Mouse (Mus musculus): ENCODE measurements around the gene Trim25.
"Not testable (repeated sequence)": the region's sequence is repeated elsewhere in the genome, so short reads cannot be mapped to it uniquely, and the experiment has no call there.

Gene Trim25

DNA sequence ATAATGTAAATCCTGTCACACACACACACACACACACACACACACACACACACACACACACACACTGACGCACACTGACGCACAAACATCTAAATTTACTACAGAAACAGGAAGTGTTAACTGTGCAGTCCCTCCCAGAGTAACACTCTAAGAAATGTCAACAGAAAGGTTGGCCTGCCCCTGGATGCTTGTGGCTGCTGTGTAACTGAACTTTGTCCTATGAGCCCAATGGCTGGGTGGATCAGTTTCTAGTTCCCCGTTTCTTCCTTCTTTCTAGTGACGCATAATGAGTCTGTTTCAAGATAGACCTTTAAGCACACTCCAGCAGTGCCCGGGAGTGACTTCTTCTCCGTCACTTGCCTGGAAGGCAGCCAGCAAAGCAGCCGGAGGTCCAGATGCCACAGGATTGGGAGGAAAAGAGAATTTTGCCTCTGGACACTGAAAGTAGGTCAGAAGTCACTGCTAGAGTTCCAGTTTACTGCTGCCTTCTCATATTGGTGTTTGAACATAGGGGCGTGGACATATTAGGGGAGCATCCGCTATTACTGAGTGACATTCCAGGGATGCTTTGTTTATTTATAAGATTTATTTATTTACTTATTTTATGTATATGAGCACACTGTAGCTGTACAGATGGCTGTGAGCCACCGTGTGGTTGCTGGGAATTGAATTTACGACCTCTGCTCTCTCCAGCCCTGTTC is 25.2 kb downstream of the Trim25 start:
- peak; percentile 51 for DNase-seq (ENCODE audit: low spot score)

GRCm38 (mm10) chr11:89025603-89026002 is 26.4 kb downstream of the Trim25 start:
- no peak for DNase-seq (ENCODE audit: low spot score)

- DNase-seq (ENCODE audit: low spot score) = no peak
These were observed 26.9 kb downstream of the Trim25 start for GRCm38 (mm10) chr11:89026117-89026516.

GRCm38 (mm10) chr11:89027955-89028361 is 28.8 kb downstream of the Trim25 start:
- no peak for DNase-seq (ENCODE audit: low spot score)

DNA sequence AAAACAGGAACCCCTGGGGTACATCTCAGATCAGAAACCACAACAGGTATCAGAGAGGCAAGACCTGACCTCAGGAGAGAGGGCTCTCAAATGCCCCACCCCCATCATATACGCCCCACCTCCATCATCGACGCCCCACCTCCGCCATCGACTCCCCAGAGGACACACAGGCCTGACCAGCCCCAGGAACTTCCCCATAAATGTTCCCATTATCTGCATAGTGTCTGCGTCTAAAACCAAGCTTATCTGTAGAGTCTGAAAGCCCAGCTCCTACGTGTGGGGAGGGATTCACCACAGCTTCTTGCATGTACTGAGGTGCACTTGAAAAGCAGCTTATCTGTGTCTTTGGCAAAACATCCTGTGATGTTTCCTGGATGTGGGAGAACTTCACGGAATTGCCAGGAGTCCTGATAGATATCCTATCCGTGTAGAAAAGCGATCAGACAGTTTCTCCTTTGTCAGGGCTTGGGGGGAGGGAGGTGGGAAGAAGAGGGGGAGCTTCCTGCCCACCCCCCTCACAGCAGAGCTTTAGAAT is 29.8 kb downstream of the Trim25 start:
- no peak for DNase-seq (ENCODE audit: low spot score)

DNA sequence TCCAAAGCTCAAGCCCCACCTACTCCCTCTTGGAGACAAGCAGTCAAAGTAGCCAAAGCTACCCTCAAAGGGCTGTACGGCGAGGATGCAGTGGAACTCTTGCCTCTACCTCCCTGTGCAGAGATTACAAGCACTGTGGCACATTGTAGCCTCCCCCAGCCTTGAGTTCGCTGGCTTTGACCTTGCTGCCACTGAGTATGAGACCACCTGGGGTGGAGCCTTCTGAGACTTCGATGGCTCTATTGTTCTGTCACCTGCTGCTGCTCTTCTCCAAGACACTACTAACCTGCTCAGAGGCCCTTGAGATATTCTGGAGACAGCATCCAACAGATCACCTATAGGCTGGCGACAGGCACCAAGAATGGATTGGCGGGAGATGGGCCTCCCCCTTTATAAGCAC is 31.4 kb downstream of the Trim25 start:
- DNase-seq (ENCODE audit: low spot score) = no peak

GRCm38 (mm10) chr11:89031189-89031588 is 32.0 kb downstream of the Trim25 start:
- no peak for DNase-seq (ENCODE audit: low spot score)

GRCm38 (mm10) chr11:89034592-89034991 is 35.4 kb downstream of the Trim25 start:
- no peak for DNase-seq (ENCODE audit: low spot score)

- no peak for DNase-seq (ENCODE audit: low spot score)
These were observed 36.4 kb downstream of the Trim25 start for GRCm38 (mm10) chr11:89035552-89035951.

GRCm38 (mm10) chr11:89038496-89038895 is 39.3 kb downstream of the Trim25 start:
- DNase-seq (ENCODE audit: low spot score) = no peak

DNA sequence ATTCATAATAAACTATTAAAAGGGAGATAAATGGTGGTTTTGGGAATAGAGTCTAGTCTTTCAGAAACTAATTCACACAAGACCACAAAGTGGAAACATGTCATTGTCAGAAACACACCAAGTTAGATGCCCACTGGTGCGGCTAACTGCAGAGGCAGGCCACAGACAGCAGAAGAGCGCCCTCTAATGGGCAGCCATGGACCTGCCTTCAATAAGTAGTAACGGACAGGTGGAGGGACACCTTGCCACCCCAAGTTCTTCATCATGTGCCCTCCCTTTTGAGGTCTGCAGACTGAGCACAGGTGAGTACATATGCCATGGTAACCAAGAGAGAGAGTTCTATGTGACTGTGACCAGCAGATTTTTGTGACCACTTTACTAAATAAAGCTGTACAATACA is 40.1 kb downstream of the Trim25 start:
- peak; percentile 59 for DNase-seq (ENCODE audit: low spot score)

DNA sequence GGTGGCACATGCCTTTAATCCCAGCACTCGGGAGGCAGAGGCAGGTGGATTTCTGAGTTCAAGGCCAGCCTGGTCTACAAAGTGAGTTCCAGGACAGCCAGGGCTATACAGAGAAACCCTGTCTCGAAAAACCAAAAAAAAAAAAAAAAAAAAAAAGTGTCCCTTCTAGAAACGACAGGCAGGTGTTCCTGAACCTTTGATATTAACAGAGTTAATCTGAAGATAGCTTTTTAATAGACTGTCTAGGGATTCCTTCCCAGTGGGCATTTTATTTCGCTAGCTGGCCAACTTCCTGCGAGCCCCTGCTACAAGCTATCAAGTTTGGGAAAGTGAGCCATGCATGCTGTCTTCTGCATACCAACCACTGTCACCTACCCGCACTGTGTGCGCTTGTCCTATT is 41.9 kb downstream of the Trim25 start:
- DNase-seq (ENCODE audit: low spot score) = not testable (repeated sequence)

DNA sequence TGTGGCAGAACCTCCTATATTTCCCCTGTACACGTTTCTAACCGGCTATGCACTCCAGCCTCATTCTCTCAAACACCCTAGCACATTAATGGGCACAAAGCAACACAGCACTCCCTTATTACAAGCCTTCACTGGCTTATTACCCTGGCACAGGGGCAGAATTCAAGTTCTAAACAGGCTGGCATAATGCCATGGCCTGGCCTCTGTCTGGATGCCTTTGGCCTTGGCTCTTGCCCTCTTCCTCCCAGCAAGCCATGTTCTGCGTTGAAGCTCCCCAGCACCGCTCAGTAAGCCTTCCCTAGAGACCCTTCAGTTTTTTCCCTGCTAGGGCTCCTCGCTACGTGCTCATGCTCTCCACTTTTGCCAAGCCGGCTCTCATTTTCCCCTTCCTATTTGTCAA is 43.9 kb downstream of the Trim25 start:
- no peak for DNase-seq (ENCODE audit: low spot score)

DNA sequence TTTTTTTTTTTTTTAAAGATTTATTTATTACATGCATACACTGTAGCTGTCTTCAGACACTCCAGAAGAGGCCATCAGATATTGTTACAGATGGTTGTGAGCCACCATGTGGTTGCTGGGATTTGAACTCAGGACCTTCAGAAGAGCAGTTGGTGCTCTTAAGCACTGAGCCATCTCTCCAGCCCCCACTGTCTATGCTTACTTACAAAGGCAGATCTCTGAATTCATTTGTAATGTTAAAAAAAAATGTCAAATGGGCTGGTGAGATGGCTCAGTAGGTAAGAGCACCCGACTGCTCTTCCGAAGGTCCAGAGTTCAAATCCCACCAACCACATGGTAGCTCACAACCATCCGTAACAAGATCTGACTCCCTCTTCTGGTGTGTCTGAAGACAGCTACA is 46.3 kb downstream of the Trim25 start:
- not testable (repeated sequence) for DNase-seq (ENCODE audit: low spot score)

DNA sequence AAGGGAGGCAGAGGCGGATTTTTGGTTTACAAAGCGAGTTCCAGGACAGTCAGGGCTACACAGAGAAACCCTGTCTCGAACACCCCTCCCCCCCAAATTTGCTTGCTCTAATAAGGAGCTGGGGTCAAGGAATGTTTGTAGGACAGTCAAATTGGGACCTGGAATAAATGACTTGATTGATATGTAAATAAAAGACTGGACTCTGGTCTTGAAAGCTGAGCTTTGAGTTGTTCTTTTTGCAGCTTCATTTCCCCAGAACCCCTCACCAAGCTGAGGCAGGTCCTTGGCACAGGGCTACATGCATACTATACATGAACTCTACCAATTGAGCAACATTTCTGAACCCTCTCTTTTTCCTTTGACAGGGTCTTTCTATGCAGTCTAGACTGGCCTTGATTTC is 46.8 kb downstream of the Trim25 start:
- DNase-seq (ENCODE audit: low spot score) = no peak

- DNase-seq (ENCODE audit: low spot score) = no peak
These were observed 52.6 kb downstream of the Trim25 start for GRCm38 (mm10) chr11:89051767-89052166.

DNA sequence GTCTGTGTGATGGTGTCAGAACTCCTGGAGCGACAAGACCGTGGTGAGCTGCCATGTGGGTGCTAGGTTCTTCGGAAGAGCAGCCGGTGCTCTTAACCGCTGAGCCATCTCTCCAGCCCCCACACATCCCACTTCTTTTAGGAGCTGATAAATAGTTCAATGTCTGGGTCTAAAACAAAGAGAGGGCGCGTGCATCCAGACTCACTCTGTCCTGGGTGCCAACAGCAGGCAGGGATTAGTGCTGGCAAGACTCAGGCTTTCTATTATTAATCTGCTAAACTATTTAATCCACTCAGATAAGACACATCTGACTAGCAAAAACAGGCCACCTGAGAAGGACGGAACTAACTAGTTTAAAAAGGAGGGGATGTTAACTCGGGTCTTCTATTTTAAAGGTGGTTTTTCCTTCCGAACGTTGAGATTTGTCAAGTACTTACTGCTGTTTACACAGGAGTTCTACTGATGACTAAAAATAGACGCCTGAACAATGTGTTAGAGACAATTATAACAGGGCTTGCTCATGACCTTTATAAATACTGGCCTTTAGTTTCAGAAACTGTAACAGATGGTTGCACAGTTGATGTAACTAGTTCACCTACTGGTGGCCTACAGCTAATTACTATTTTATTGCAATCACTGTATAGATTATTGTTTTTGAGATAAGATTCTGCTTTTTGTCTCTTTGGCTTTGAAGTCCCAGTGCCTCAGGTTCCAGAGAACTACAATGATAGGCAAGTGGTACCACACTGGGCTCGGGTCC is 56.9 kb downstream of the Trim25 start:
- DNase-seq (ENCODE audit: low spot score) = peak; percentile 31

- no peak for DNase-seq (ENCODE audit: low spot score)
These were observed 59.5 kb downstream of the Trim25 start for GRCm38 (mm10) chr11:89058515-89059270.

GRCm38 (mm10) chr11:89059919-89060422 is 60.8 kb downstream of the Trim25 start:
- peak; percentile 44 for DNase-seq (ENCODE audit: low spot score)

GRCm38 (mm10) chr11:89060423-89061089 is 61.4 kb downstream of the Trim25 start:
- peak; percentile 91 for DNase-seq (ENCODE audit: low spot score)

DNA sequence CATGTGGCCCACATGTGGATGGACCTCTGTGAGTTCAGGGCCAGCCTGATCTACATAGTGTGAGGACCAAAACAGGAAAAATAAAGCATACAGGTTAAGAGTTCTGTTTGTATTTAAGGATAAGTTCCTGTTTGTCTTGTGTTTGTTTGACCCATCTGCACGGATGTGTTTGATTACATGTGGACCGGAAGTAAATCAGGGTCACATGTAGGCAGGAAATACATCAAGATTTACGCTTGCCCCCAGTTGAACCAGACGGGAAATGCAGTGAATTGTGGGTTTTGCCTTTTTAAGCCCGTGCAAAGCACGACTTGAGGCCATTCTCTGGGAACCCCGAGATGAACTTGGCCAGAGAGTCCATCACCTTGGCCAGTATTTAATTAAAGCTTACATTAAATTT is 62.2 kb downstream of the Trim25 start:
- DNase-seq (ENCODE audit: low spot score) = no peak

GRCm38 (mm10) chr11:89064312-89064711 is 65.1 kb downstream of the Trim25 start:
- DNase-seq (ENCODE audit: low spot score) = no peak

Measured in layer of hippocampus, adult 11-12 months (tissue).